Mouse (Mus musculus): ENCODE measurements around the gene Slc7a14. TPM values are rescaled to one million over a fixed set of nuclear protein-coding genes. Genes with fewer than 3 reads are reported as not detected.

Slc7a14 gene
- total and polyA plus RNA-seq, 3 experiments = under 0.01 to 0.01 TPM; not detected in 1

DNA sequence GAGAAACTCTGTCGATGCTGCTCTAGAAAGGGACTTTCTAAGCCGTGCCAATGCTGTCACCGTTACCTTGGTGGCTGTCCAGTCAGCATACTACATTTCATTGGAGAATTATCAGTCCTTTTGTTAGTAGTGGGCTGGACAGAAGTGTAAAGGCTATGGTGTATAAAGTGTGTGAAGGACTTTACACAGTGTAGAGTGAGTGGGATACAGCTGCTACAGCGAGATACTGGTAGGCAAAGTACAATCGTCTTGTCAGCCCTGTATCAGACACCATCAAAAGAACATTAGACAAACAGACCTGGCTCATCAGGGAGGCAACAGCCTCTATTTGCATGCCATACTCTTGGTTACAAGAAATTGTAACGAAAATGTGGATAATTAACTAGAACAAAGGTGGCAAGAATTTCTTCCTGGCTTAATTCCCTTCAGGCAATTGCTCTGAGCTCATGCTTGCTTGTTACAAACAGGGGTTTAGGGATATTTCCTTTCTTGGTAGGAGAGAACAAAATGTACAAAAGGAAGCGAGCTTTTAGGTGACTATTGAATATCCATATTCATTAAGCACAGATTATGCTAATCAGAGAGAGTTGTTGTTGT lies 48.7 kb downstream of the Slc7a14 start:
- Histone ChIP-seq H3K27me3 (ENCODE audit: control insufficient read depth in 1 of 2, insufficient read depth in 2 of 2, low read length in 2 of 2) (no peaks in the 10 kb centered on the region), H3K36me3 (ENCODE audit: control insufficient read depth in 1 of 2, insufficient read depth in 2 of 2, low read length in 2 of 2) (no peaks in the 10 kb centered on the region), H3K79me2 (ENCODE audit: control insufficient read depth, insufficient read depth, low read length, poor library complexity) (no peaks in the 10 kb centered on the region), H3K9me3 (replicated peaks; ENCODE audit: insufficient read depth, low read length) (no peaks in the 10 kb centered on the region), H3K27ac (ENCODE audit: control insufficient read depth, low read depth, low read length) (no peak overlapping the region), H3K4me3 (ENCODE audit: control insufficient read depth in 1 of 2, insufficient read depth in 1 of 2, low read depth in 2 of 2, low read length in 2 of 2) (no peak overlapping the region), H3K4me1 (ENCODE audit: control insufficient read depth in 1 of 2, insufficient read depth in 2 of 2, low read length in 2 of 2) (no peaks in the 10 kb centered on the region), H3K9ac (ENCODE audit: control insufficient read depth, low read depth, low read length, poor library complexity, severe bottlenecking) (no peak overlapping the region)
- TF ChIP-seq MAZ (IDR thresholded peaks at IDR 0.05; ENCODE audit: low read depth, low read length) (no peak), NRF1 (IDR thresholded peaks at IDR 0.05; ENCODE audit: insufficient read depth, low read depth, low read length, poor library complexity, severe bottlenecking) (no peak), HCFC1 (IDR thresholded peaks at IDR 0.05; ENCODE audit: low read depth, low read length) (no peak), NELFE (IDR thresholded peaks at IDR 0.05; ENCODE audit: low read depth, low read length) (no peak), SMC3 (IDR thresholded peaks at IDR 0.05; ENCODE audit: low read depth, low read length) (no peak), MAFK (IDR thresholded peaks at IDR 0.05; ENCODE audit: borderline replicate concordance, low read depth, low read length) (no peak), MYC (IDR thresholded peaks at IDR 0.05; ENCODE audit: low read depth, low read length) (no peak), EP300 (IDR thresholded peaks at IDR 0.05; ENCODE audit: low read depth in 1 of 2, low read length in 2 of 2) (no peak), POLR2A (IDR thresholded peaks at IDR 0.05; ENCODE audit: control insufficient read depth in 1 of 2, insufficient read depth in 1 of 2, low read depth in 1 of 2, low read length in 2 of 2, poor library complexity in 1 of 2) (no peak), RCOR1 (IDR thresholded peaks at IDR 0.05; ENCODE audit: low read depth, low read length) (no peak), USF1 (IDR thresholded peaks at IDR 0.05; ENCODE audit: low read depth, low read length) (no peak), GABPA (IDR thresholded peaks at IDR 0.05; ENCODE audit: low read depth, low read length) (no peak)
- no peak for DNase-seq (ENCODE audit: low read depth, low spot score)

DNA sequence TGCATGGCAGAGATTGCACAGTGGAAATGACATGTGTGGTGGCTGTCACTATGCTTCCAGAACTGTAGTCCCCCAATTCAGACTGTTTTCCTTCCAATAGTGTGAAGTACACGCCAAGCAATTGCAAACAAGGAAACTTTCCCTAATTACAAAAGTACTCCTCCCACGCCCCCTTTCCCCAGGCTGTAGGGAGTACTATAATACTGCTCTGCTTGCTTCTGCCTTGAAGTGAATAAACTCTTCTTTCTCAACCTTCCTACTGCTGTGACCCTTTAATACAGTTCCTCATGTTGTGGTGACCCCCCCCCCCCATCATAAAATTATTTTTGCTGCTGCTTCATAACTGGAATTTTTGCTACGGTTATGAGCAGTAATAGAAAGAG lies 49.2 kb downstream of the Slc7a14 start:
- TF ChIP-seq ZMIZ1 (IDR thresholded peaks at IDR 0.05; ENCODE audit: low read depth, low read length) (no peak), USF2 (IDR thresholded peaks at IDR 0.05; ENCODE audit: borderline replicate concordance in 1 of 2, insufficient read depth in 1 of 2, low read depth in 1 of 2, low read length in 2 of 2) (no peak), TCF12 (IDR thresholded peaks at IDR 0.05; ENCODE audit: low read depth, low read length) (no peak)
- H3K4me1 ChIP-seq (ENCODE audit: control insufficient read depth in 1 of 2, insufficient read depth in 2 of 2, low read length in 2 of 2) = no peaks in the 10 kb centered on the region

More for the DNA sequence above, 49.2 kb downstream of the Slc7a14 start:
- no peak overlapping the region for H3K4me3 ChIP-seq (ENCODE audit: control insufficient read depth in 1 of 2, insufficient read depth in 1 of 2, low read depth in 2 of 2, low read length in 2 of 2)
- no peaks in the 10 kb centered on the region for H3K79me2 ChIP-seq (ENCODE audit: control insufficient read depth, insufficient read depth, low read length, poor library complexity)
- no peaks in the 10 kb centered on the region for H3K9me3 ChIP-seq (replicated peaks; ENCODE audit: insufficient read depth, low read length)
- no peaks in the 10 kb centered on the region for H3K36me3 ChIP-seq (ENCODE audit: control insufficient read depth in 1 of 2, insufficient read depth in 2 of 2, low read length in 2 of 2)
- H3K27me3 ChIP-seq (ENCODE audit: control insufficient read depth in 1 of 2, insufficient read depth in 2 of 2, low read length in 2 of 2) = no peaks in the 10 kb centered on the region
- no peak overlapping the region for H3K27ac ChIP-seq (ENCODE audit: control insufficient read depth, low read depth, low read length)
- no peak for DNase-seq (ENCODE audit: low read depth, low spot score)
- H3K9ac ChIP-seq (ENCODE audit: control insufficient read depth, low read depth, low read length, poor library complexity, severe bottlenecking) = no peak overlapping the region
